Mouse (Mus musculus): ENCODE data around the gene Cks2. TPM values are rescaled to one million over a fixed set of nuclear protein-coding genes. Genes with fewer than 3 reads are reported as not detected.

Cks2 gene
- polyA plus RNA-seq, 1 experiment from 2014 or later: 414 TPM

DNA sequence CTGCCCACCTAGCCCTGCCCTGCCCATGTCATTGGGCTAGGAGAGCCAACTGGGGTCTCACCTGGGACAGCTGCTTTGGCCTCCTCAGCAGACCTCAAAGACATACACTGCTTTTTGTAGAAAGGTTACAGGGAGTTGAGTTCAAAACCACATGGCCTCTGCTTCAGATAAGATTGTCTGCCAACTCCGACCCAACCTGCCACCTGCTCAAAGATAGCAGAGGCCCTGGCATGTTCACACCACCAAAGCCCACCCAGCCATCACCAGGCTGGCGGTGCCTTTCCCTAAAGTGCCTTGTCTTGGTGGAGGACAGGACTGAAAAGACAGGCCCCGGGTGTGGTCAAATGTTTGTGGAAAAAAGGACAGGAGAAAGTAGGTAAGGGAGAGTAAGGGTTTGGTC lies 53.3 kb downstream of the Cks2 start:
- WGBS: 89% methylated on average over 3 of the region's 3 CpGs

More for the DNA sequence above, 53.3 kb downstream of the Cks2 start:
- Histone ChIP-seq H3K27me3 (ENCODE audit: control insufficient read depth, insufficient read depth, low read length) (no peaks in the 10 kb centered on the region), H3K9ac (ENCODE audit: low read depth, low read length) (no peak overlapping the region), H3K4me2 (replicated peaks; ENCODE audit: low read depth, low read length) (no peak overlapping the region), H3K27ac (ENCODE audit: low read depth, low read length) (no peak overlapping the region), H3K9me3 (ENCODE audit: control insufficient read depth, low read length) (no peaks in the 10 kb centered on the region), H3K4me3 (ENCODE audit: low read length) (no peak overlapping the region), H3K4me1 (ENCODE audit: control insufficient read depth, insufficient read depth, low read length) (no peaks in the 10 kb centered on the region), H3K36me3 (ENCODE audit: control insufficient read depth, insufficient read depth, low read length) (peaks cover 5% of the 10 kb centered on the region; the same call in 1 of the 2 replicates)
- ATAC-seq (ENCODE audit: low FRiP score, low TSS enrichment): no peak

Other genes with a start within 250 kb of the Cks2 start
- 24.9 and 51.9 TPM in 2 replicates for gene S1pr3, start 236.6 kb upstream of the Cks2 start, polyA plus RNA-seq (2014; fragmentation: Nextera tagmentation; extraction: Ambion mirVana)
- 0.11 and 0.12 TPM in 2 replicates for gene Shc3, start 75.8 kb upstream of the Cks2 start, polyA plus RNA-seq (2014; fragmentation: Nextera tagmentation; extraction: Ambion mirVana)
- 32.1 and 38.5 TPM in 2 replicates for gene Secisbp2, start 6.5 kb downstream of the Cks2 start, polyA plus RNA-seq (2014; fragmentation: Nextera tagmentation; extraction: Ambion mirVana)
- 11.3 and 20.2 TPM in 2 replicates for gene Sema4d, start 148.5 kb downstream of the Cks2 start, polyA plus RNA-seq (2014; fragmentation: Nextera tagmentation; extraction: Ambion mirVana)
- 26.6 and 29.0 TPM in 2 replicates for gene Gadd45g, start 201.4 kb downstream of the Cks2 start, polyA plus RNA-seq (2014; fragmentation: Nextera tagmentation; extraction: Ambion mirVana)

All from kidney, embryonic 14.5 days (tissue).